Mouse (Mus musculus) intestine, embryonic 14.5 days (tissue): Measurements from ENCODE around the gene Ppm1m. TPM values are rescaled to one million over a fixed set of nuclear protein-coding genes. Genes with fewer than 3 reads are reported as not detected.

Source experiments
- ATAC-seq: fragments of 200-750 bp; cut with Nextera tagmentation; replicated peaks from 2 replicates; pipeline ENCODE4 v1.8.0; 2017; ENCODE audit warnings: low read depth, moderate number of reproducible peaks, moderate TSS enrichment, moderate library complexity; ENCODE audit not compliant: low FRiP score, low TSS enrichment
- DNase-seq: peaks from one replicate; pipeline ENCODE4 v3.0.0-alpha.2; 2018; ENCODE audit warnings: low spot score
- H3K27ac ChIP-seq: fragments of 300-500 bp; sonication (generic); 2 replicates; pipeline ENCODE4 v1.5.1; 2014; ENCODE audit warnings: low read depth, mild to moderate bottlenecking, control low read depth
- H3K27me3 ChIP-seq: fragments of 300-500 bp; sonication (generic); replicated peaks from 2 replicates; pipeline ENCODE4 v1.6.1; 2014; ENCODE audit warnings: low read length, control low read depth; ENCODE audit not compliant: control insufficient read depth, insufficient read depth
- H3K36me3 ChIP-seq: fragments of 300-500 bp; sonication (generic); 2 replicates; pipeline ENCODE4 v1.6.1; 2014; ENCODE audit warnings: low read length, control low read depth; ENCODE audit not compliant: control insufficient read depth, insufficient read depth
- H3K4me1 ChIP-seq: fragments of 300-500 bp; sonication (generic); replicated peaks from 2 replicates; pipeline ENCODE4 v1.6.1; 2014; ENCODE audit warnings: low read length, control low read depth, mixed read lengths; ENCODE audit not compliant: control insufficient read depth, insufficient read depth
- H3K4me2 ChIP-seq: fragments of 300-500 bp; sonication (generic); 2 replicates; pipeline ENCODE4 v1.6.1; 2014; ENCODE audit warnings: low read length
- H3K4me3 ChIP-seq: fragments of 300-500 bp; sonication (generic); 2 replicates; pipeline ENCODE4 v1.5.1; 2014; ENCODE audit warnings: low read depth, low read length, control low read depth, mixed read lengths
- H3K9ac ChIP-seq: fragments of 300-500 bp; sonication (generic); 2 replicates; pipeline ENCODE4 v1.6.1; 2014; ENCODE audit warnings: mild to moderate bottlenecking, low read length
- H3K9me3 ChIP-seq: fragments of 300-500 bp; sonication (generic); 2 replicates; pipeline ENCODE4 v1.6.1; 2016; ENCODE audit warnings: low read length, control low read depth; ENCODE audit not compliant: control insufficient read depth
- WGBS: fragments of 180-500 bp; shearing (Covaris S2); extraction: QIAGEN DNeasy Blood & Tissue Kit; methylation state at CpG from one replicate; pipeline ENCODE4 v1.1.7; 2014; 5-methylcytosine and 5-hydroxymethylcytosine counted together
- microRNA counts: library from miRNA; unstranded; fragments of <30 nt; microRNA quantifications from one replicate; lab custom pipeline; 2016
- microRNA-seq: library from miRNA; unstranded; fragments of <30 nt; microRNA quantifications from one replicate; pipeline ENCODE4, GENCODE M21; 2016
- polyA plus RNA-seq: library from polyadenylated mRNA; unstranded; fragments of >200 nt; fragmentation: Nextera tagmentation; extraction: Ambion mirVana; gene quantifications from 2 replicates; pipeline ENCODE4 v1.2.1, GENCODE M21; 2014

Gene Ppm1m
- polyA plus RNA-seq, 1 experiment from 2014 or later: 33.6 TPM

DNA sequence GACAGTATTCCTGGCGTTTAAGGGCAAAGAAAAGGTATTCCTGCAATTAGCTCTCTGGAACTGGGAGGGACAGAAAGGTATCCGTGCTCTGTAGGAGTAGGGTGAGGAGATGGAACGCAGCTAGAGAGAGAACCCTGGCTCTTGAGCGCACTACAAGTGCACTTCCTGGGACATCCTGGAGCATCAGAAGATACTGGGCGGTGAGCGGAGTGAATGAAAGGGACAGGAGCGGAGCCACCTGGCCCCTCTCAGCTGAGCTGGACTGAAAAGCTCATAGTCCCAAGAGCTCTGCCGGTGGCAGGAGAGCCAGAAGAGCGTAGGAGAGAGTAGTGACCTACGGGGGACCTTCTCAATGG is 50.2 kb downstream of the Ppm1m start:
- H3K27me3 ChIP-seq: peaks cover 40% of the 10 kb centered on the region
- no peaks in the 10 kb centered on the region for H3K9me3 ChIP-seq
- 24% methylated on average over 10 of the region's 10 CpGs for WGBS
- H3K9ac ChIP-seq: no peak overlapping the region
- no peak for ATAC-seq
- no peaks in the 10 kb centered on the region for H3K36me3 ChIP-seq
- H3K27ac ChIP-seq: no peak overlapping the region
- H3K4me3 ChIP-seq: peak overlapping the region; percentile 32
- no peak for DNase-seq
- H3K4me2 ChIP-seq: peak overlapping the region; percentile 71
- peaks cover 11% of the 10 kb centered on the region for H3K4me1 ChIP-seq

- Histone ChIP-seq H3K4me3 (peak overlapping the region; percentile 32), H3K4me2 (peak overlapping the region; percentile 71), H3K4me1 (peaks cover 11% of the 10 kb centered on the region), H3K9me3 (no peaks in the 10 kb centered on the region), H3K9ac (peak overlapping the region; percentile 43), H3K36me3 (no peaks in the 10 kb centered on the region), H3K27ac (no peak overlapping the region), H3K27me3 (peaks cover 40% of the 10 kb centered on the region)
- ATAC-seq (peak; percentile 54; the same call in 1 of the 2 replicates), DNase-seq (peak; percentile 74)
- WGBS: under 1% methylated on average over 36 of the region's 36 CpGs
Measured at GRCm38 (mm10) chr9:106148541-106149398, 50.8 kb downstream of the Ppm1m start.

DNA sequence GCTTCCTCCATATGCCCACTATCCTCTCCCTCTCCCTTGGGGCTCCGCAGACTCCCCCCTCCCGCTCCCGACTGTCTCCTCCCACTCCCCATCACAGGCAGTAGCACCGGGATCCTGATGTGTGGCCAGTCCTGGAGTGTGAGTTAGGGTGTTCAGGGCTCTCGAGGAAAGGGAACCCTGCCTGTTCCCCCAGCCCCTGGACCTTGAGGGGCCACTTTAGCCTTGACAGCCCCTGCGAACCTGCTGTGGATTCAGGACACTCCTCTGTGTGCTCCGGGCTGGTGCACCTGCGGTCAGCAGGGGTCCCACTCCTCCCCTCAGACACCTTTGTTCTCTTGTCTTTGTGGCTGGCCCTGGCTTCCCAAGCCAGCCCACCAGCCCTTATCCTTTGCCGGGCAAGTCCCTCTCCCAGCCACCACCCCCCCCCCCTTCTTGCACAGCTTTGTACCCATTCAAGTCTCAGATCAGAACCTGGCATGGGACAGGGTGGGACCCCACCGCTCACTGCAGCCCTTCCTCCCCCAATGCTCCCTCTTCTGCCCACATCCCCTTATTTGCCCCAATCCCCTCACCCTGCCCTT is 51.6 kb downstream of the Ppm1m start:
- Histone ChIP-seq H3K4me3 (peak overlapping the region; percentile 32), H3K36me3 (no peaks in the 10 kb centered on the region), H3K4me1 (peaks cover 11% of the 10 kb centered on the region), H3K27me3 (peaks cover 40% of the 10 kb centered on the region), H3K9me3 (no peaks in the 10 kb centered on the region), H3K27ac (no peak overlapping the region), H3K4me2 (peak overlapping the region; percentile 71), H3K9ac (0 out of 2 replicates have a peak overlapping the region, but pooled peaks have one; percentile 43)
- 3% methylated on average over 10 of the region's 10 CpGs for WGBS
- no peak; the same call in 1 of the 2 replicates for ATAC-seq
- DNase-seq: no peak

DNA sequence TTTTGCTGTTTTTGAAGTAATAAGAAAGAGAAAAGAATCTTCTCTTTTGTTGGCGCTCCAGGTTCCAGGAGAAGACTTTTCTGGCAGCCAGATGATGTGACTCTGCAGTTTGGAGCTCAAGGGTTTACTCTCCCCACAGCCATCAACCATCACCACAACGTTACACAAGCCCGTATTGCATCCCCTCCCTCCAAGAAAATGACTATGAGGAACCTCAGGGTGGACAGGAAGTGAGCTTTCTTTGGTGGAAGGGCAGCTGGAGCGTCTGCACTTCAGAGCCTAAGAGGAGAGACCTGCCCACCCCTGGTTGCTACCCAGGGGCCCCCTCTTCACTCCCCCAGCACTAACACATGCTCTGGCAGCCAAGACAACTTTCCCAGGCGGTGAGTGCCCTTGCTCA is 52.3 kb downstream of the Ppm1m start:
- Histone ChIP-seq H3K27ac (no peak overlapping the region), H3K9ac (no peak overlapping the region), H3K27me3 (peaks cover 40% of the 10 kb centered on the region), H3K4me2 (0 out of 2 replicates have a peak overlapping the region, but pooled peaks have one; percentile 71), H3K9me3 (no peaks in the 10 kb centered on the region), H3K4me3 (no peak overlapping the region), H3K36me3 (no peaks in the 10 kb centered on the region), H3K4me1 (peaks cover 11% of the 10 kb centered on the region)
- WGBS: 30% methylated on average over 5 of the region's 5 CpGs
- ATAC-seq: no peak
- DNase-seq: no peak

DNA sequence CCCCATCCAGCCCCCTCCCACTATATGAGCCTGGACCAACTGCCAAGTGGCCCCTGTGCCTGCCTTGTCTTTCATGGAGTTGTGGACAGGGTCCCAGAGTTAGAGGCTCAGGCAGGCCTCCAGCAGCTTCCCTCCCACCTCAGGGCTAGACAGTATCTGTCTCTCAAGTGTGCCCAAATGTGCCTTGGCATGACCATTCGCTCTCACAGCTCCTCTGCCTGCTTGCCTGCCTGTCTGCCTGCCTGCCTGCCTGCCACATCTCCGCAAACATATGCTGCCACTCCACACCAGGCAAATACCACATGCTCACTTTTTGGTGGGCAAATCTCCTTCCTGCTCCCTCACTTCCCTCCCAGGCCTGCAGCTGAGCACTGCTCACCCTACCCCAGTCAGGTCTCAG is 54.0 kb downstream of the Ppm1m start:
- H3K4me2 ChIP-seq: no peak overlapping the region
- no peak for DNase-seq

More for the DNA sequence above, 54.0 kb downstream of the Ppm1m start:
- ATAC-seq: no peak
- 68% methylated on average over 2 of the region's 2 CpGs for WGBS
- no peak overlapping the region for H3K4me3 ChIP-seq
- H3K27me3 ChIP-seq: peaks cover 33% of the 10 kb centered on the region
- H3K9me3 ChIP-seq: no peaks in the 10 kb centered on the region
- no peak overlapping the region for H3K27ac ChIP-seq
- no peak overlapping the region for H3K9ac ChIP-seq
- H3K36me3 ChIP-seq: no peaks in the 10 kb centered on the region
- H3K4me1 ChIP-seq: peaks cover 11% of the 10 kb centered on the region

MicroRNAs within 50 kb of the gene (microRNA counts, 519-probe panel; counts per million panel counts)
- 6,063 counts per million, percentile 96 among the panel's probes with 10 or more counts for microRNA mmu-let-7g (lab: Ali Mortazavi, UCI)

Small RNAs within 50 kb of the gene (microRNA-seq; reads per million reads assigned to microRNA genes)
- gene Mir135a-1 (11.1 reads per million, percentile 41 among the genes with 10 or more reads in this experiment), gene Mirlet7g (46,068 reads per million, percentile 99 among the genes with 10 or more reads in this experiment)

Other genes starting within 250 kb of the Ppm1m start
- 0.13 and 0.31 TPM in 2 replicates for gene Col6a5, start 239.1 kb downstream of the Ppm1m start, polyA plus RNA-seq
- gene Col6a4, start 103.0 kb downstream of the Ppm1m start, polyA plus RNA-seq: 57.6 and 64.5 TPM in 2 replicates
- 1.7 TPM in 2 replicates for gene Glyctk, start 41.6 kb downstream of the Ppm1m start, polyA plus RNA-seq
- 22.9 and 23.8 TPM in 2 replicates for gene Wdr82, start 28.8 kb downstream of the Ppm1m start, polyA plus RNA-seq
- 56.4 and 59.5 TPM in 2 replicates for gene Twf2, start 3.4 kb upstream of the Ppm1m start, polyA plus RNA-seq
- gene Tlr9, start 22.9 kb upstream of the Ppm1m start, polyA plus RNA-seq: 0.08 TPM in 1 of 2 replicates, not detected in the other
- 102 and 109 TPM in 2 replicates for gene Alas1, start 48.9 kb upstream of the Ppm1m start, polyA plus RNA-seq
- gene Poc1a, start 81.3 kb upstream of the Ppm1m start, polyA plus RNA-seq: 29.1 and 29.6 TPM in 2 replicates
- gene Dusp7, start 168.9 kb upstream of the Ppm1m start, polyA plus RNA-seq: 16.5 and 19.8 TPM in 2 replicates
- gene Rpl29, start 229.7 kb upstream of the Ppm1m start, polyA plus RNA-seq: 1,252 and 1,315 TPM in 2 replicates
- 38.6 and 39.8 TPM in 2 replicates for gene Acy1, start 238.6 kb upstream of the Ppm1m start, polyA plus RNA-seq
- 25.7 and 27.2 TPM in 2 replicates for gene Abhd14b, start 247.7 kb upstream of the Ppm1m start, polyA plus RNA-seq
- gene Abhd14a, start 247.9 kb upstream of the Ppm1m start, polyA plus RNA-seq: 55.9 and 58.2 TPM in 2 replicates